Mouse (Mus musculus): ENCODE measurements around the gene Eif1ad. TPM values are rescaled to one million over a fixed set of nuclear protein-coding genes. Genes with fewer than 3 reads are reported as not detected.
"Not testable (repeated sequence)": the region's sequence is repeated elsewhere in the genome, so short reads cannot be mapped to it uniquely, and the experiment has no call there.

Gene Eif1ad
- polyA plus RNA-seq, 1 experiment from 2014 or later: 45.8 TPM

DNA sequence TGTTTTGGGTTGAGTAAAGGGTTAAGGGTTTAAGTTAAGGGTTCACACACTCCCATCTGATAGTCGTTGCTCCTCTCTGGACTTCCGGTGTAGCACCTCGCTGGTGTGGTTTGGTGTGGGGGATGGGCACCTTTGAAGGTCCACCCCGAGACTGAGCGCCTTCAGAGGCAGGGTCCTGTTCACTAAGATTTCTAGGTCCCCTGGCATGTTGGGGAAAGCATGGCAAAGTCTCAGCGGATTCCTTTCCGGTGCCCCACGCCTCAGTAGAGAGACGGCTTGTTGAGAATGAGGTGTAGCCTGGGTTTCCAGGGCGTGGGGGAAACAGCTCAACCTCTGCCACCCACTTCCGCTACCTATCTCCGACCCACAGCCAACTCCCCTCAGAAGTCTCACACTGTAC lies 23.1 kb downstream of the Eif1ad start:
- WGBS: 19% methylated on average over 12 of the region's 12 CpGs
- ATAC-seq (ENCODE audit: insufficient read depth, low FRiP score): peak; percentile 21; the same call in 1 of the 2 replicates
- Histone ChIP-seq H3K4me3 (replicated peaks; ENCODE audit: low read length) (peak overlapping the region; percentile 98), H3K27me3 (ENCODE audit: control insufficient read depth, insufficient read depth, low read length) (no peaks in the 10 kb centered on the region), H3K4me1 (ENCODE audit: control insufficient read depth, insufficient read depth, low read length) (peaks cover 31% of the 10 kb centered on the region; the same call in 1 of the 2 replicates), H3K9ac (ENCODE audit: low read length) (peak overlapping the region; percentile 85), H3K4me2 (ENCODE audit: low read depth, low read length) (peak overlapping the region; percentile 89), H3K27ac (ENCODE audit: low read length) (peak overlapping the region; percentile 89), H3K9me3 (replicated peaks; ENCODE audit: control insufficient read depth, low read length) (no peaks in the 10 kb centered on the region), H3K36me3 (ENCODE audit: control insufficient read depth, insufficient read depth, low read length) (peaks cover 1% of the 10 kb centered on the region; the same call in 1 of the 2 replicates)

- H3K9ac ChIP-seq (ENCODE audit: low read length): peak overlapping the region; percentile 85; the same call in 1 of the 2 replicates
- ATAC-seq (ENCODE audit: insufficient read depth, low FRiP score): no peak
- 46% methylated on average over 8 of the region's 8 CpGs for WGBS
- peak overlapping the region; percentile 89 for H3K4me2 ChIP-seq (ENCODE audit: low read depth, low read length)
- H3K27ac ChIP-seq (ENCODE audit: low read length): peak overlapping the region; percentile 89
- H3K27me3 ChIP-seq (ENCODE audit: control insufficient read depth, insufficient read depth, low read length): no peaks in the 10 kb centered on the region
- H3K4me3 ChIP-seq (replicated peaks; ENCODE audit: low read length): peak overlapping the region; percentile 98
- no peaks in the 10 kb centered on the region for H3K9me3 ChIP-seq (replicated peaks; ENCODE audit: control insufficient read depth, low read length)
- H3K36me3 ChIP-seq (ENCODE audit: control insufficient read depth, insufficient read depth, low read length): no peaks in the 10 kb centered on the region
- H3K4me1 ChIP-seq (ENCODE audit: control insufficient read depth, insufficient read depth, low read length): peaks cover 31% of the 10 kb centered on the region; the same call in 1 of the 2 replicates
Observed at GRCm38 (mm10) chr19:5390416-5390815, 23.9 kb downstream of the Eif1ad start.

- H3K4me3 ChIP-seq (replicated peaks; ENCODE audit: low read length): no peak overlapping the region
- no peak overlapping the region for H3K4me2 ChIP-seq (ENCODE audit: low read depth, low read length)
- 52% methylated on average over 4 of the region's 4 CpGs for WGBS
- ATAC-seq (ENCODE audit: insufficient read depth, low FRiP score): no peak
- H3K9ac ChIP-seq (ENCODE audit: low read length): no peak overlapping the region
- H3K9me3 ChIP-seq (replicated peaks; ENCODE audit: control insufficient read depth, low read length): no peaks in the 10 kb centered on the region
- H3K36me3 ChIP-seq (ENCODE audit: control insufficient read depth, insufficient read depth, low read length): no peaks in the 10 kb centered on the region
- H3K27me3 ChIP-seq (ENCODE audit: control insufficient read depth, insufficient read depth, low read length): no peaks in the 10 kb centered on the region
- peaks cover 16% of the 10 kb centered on the region; the same call in 1 of the 2 replicates for H3K4me1 ChIP-seq (ENCODE audit: control insufficient read depth, insufficient read depth, low read length)
- H3K27ac ChIP-seq (ENCODE audit: low read length): no peak overlapping the region
Observed at GRCm38 (mm10) chr19:5392892-5393291, 26.4 kb downstream of the Eif1ad start.

DNA sequence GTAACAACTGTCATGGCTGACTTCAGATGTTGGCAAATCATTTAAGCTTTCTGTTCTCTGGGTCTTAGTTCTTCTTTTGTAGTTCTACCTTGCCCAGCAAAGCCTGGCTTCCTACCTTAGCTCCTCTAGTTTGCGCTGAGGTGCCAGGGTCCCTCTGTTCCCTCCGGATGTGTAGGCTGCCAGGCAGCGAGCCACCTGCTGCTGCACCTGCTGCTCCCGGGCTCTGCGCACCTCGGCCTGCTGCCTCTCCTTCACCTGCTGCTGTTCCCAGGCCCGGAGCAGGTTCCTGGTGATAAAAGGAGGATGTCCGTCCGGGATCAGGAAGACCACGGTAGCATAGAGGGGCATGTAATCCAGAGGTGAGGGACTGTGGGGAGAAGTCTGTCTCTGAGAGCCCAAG lies 27.6 kb downstream of the Eif1ad start:
- H3K27ac ChIP-seq (ENCODE audit: low read length): no peak overlapping the region; the same call in 1 of the 2 replicates
- no peak for ATAC-seq (ENCODE audit: insufficient read depth, low FRiP score)
- H3K27me3 ChIP-seq (ENCODE audit: control insufficient read depth, insufficient read depth, low read length): no peaks in the 10 kb centered on the region
- peaks cover 16% of the 10 kb centered on the region; the same call in 1 of the 2 replicates for H3K4me1 ChIP-seq (ENCODE audit: control insufficient read depth, insufficient read depth, low read length)
- H3K9me3 ChIP-seq (replicated peaks; ENCODE audit: control insufficient read depth, low read length): no peaks in the 10 kb centered on the region
- no peak overlapping the region for H3K4me2 ChIP-seq (ENCODE audit: low read depth, low read length)
- WGBS: 40% methylated on average over 10 of the region's 10 CpGs
- no peaks in the 10 kb centered on the region for H3K36me3 ChIP-seq (ENCODE audit: control insufficient read depth, insufficient read depth, low read length)
- H3K4me3 ChIP-seq (replicated peaks; ENCODE audit: low read length): no peak overlapping the region
- no peak overlapping the region for H3K9ac ChIP-seq (ENCODE audit: low read length)

DNA sequence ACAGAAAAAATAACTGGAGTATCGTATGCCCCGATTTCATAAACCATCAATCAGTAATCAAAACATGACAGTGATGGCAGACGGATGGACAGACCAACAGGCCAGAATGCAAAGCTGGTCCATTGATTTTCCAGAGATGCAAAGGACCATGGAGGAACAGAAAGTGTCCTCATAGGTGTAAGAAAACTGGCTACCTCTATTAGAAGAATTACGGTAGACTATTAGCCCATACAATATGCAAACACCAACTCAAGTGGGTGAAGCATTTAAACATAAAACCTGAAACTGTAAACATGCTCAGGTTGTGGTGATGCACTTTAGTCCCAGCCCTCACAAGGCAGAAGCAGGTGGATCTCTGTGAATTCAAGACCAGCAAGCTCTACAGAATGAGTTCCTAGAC lies 28.8 kb downstream of the Eif1ad start:
- no peak overlapping the region for H3K4me3 ChIP-seq (replicated peaks; ENCODE audit: low read length)
- no peak overlapping the region for H3K4me2 ChIP-seq (ENCODE audit: low read depth, low read length)
- H3K9me3 ChIP-seq (replicated peaks; ENCODE audit: control insufficient read depth, low read length): no peaks in the 10 kb centered on the region
- 70% methylated on average over 4 of the region's 4 CpGs for WGBS
- ATAC-seq (ENCODE audit: insufficient read depth, low FRiP score): no peak
- H3K36me3 ChIP-seq (ENCODE audit: control insufficient read depth, insufficient read depth, low read length): no peaks in the 10 kb centered on the region
- no peak overlapping the region for H3K27ac ChIP-seq (ENCODE audit: low read length)
- H3K9ac ChIP-seq (ENCODE audit: low read length): no peak overlapping the region
- H3K27me3 ChIP-seq (ENCODE audit: control insufficient read depth, insufficient read depth, low read length): no peaks in the 10 kb centered on the region
- peaks cover 5% of the 10 kb centered on the region; the same call in 1 of the 2 replicates for H3K4me1 ChIP-seq (ENCODE audit: control insufficient read depth, insufficient read depth, low read length)

DNA sequence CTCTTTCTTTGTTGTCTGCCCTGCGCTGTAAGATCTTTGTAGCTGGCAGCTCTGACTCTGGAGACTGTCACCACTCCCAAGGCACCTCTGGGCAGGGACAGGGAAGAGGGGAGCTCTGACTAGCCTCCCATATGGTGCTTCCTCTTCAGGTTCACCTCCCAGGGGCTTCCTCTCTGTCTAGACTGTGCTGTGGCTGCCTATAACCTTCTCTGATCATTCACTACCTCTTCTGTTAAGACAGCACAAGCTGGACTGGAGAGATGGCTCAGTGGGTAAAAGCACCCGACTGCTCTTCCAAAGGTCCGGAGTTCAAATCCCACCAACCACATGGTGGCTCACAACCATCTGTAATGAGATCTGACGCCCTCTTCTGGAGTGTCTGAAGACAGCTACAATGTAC lies 34.5 kb downstream of the Eif1ad start:
- 73% methylated on average over 4 of the region's 4 CpGs for WGBS
- not testable (repeated sequence) for ATAC-seq (ENCODE audit: insufficient read depth, low FRiP score)

DNA sequence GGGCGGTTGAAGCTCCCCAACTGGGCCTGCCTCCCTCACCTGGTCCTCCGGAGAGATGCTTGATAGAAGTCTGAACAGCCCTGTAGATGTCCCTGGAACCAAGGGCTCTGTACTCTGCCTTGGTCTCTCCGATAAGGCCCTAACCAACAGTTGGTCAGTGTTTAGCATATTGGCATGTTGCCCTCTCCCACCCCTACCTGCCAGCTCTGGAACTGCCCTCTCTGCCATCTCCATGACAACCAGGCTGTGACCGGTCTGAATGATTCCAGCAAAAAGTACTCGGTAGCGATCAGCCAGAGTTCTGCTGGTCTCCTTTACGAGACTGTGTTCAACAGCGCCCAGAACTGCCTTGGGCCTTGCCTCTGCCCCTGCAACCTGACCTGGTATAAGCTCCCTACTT lies 35.8 kb downstream of the Eif1ad start, which contains the start of gene Tsga10ip:
Gene Tsga10ip, minus strand, starts transcription at position 234 of the 400 bp plus-strand sequence.
- no peaks in the 10 kb centered on the region for H3K27me3 ChIP-seq (ENCODE audit: control insufficient read depth, insufficient read depth, low read length)
- H3K9ac ChIP-seq (ENCODE audit: low read length): no peak within 1 kb of the TSS
- no peak within 1 kb of the TSS for H3K4me2 ChIP-seq (ENCODE audit: low read depth, low read length)
- H3K4me3 ChIP-seq (replicated peaks; ENCODE audit: low read length): no peak within 1 kb of the TSS
- H3K9me3 ChIP-seq (replicated peaks; ENCODE audit: control insufficient read depth, low read length): no peaks in the 10 kb centered on the region
- H3K36me3 ChIP-seq (ENCODE audit: control insufficient read depth, insufficient read depth, low read length): no peaks in the 10 kb centered on the region
- H3K27ac ChIP-seq (ENCODE audit: low read length): no peak within 1 kb of the TSS
- H3K4me1 ChIP-seq (ENCODE audit: control insufficient read depth, insufficient read depth, low read length): no peaks in the 10 kb centered on the region
- 68% methylated on average over 8 of the region's 8 CpGs for WGBS
- ATAC-seq (ENCODE audit: insufficient read depth, low FRiP score): no peak

More for the DNA sequence above, 34.5 kb downstream of the Eif1ad start:
- not testable (repeated sequence) for H3K27ac ChIP-seq (ENCODE audit: low read length); H3K4me2 ChIP-seq (ENCODE audit: low read depth, low read length); H3K36me3 ChIP-seq (ENCODE audit: control insufficient read depth, insufficient read depth, low read length); H3K9me3 ChIP-seq (replicated peaks; ENCODE audit: control insufficient read depth, low read length); H3K9ac ChIP-seq (ENCODE audit: low read length); H3K4me3 ChIP-seq (replicated peaks; ENCODE audit: low read length); H3K4me1 ChIP-seq (ENCODE audit: control insufficient read depth, insufficient read depth, low read length); H3K27me3 ChIP-seq (ENCODE audit: control insufficient read depth, insufficient read depth, low read length)

GRCm38 (mm10) chr19:5405924-5406323 lies 39.4 kb downstream of the Eif1ad start:
- Histone ChIP-seq H3K4me1 (ENCODE audit: control insufficient read depth, insufficient read depth, low read length) (no peaks in the 10 kb centered on the region), H3K4me2 (ENCODE audit: low read depth, low read length) (peak overlapping the region; percentile 58), H3K9ac (ENCODE audit: low read length) (peak overlapping the region; percentile 52), H3K27me3 (ENCODE audit: control insufficient read depth, insufficient read depth, low read length) (no peaks in the 10 kb centered on the region), H3K36me3 (ENCODE audit: control insufficient read depth, insufficient read depth, low read length) (no peaks in the 10 kb centered on the region), H3K9me3 (replicated peaks; ENCODE audit: control insufficient read depth, low read length) (no peaks in the 10 kb centered on the region), H3K27ac (ENCODE audit: low read length) (peak overlapping the region; percentile 52; the same call in 1 of the 2 replicates), H3K4me3 (replicated peaks; ENCODE audit: low read length) (peak overlapping the region; percentile 42)
- ATAC-seq (ENCODE audit: insufficient read depth, low FRiP score): no peak
- WGBS: 16% methylated on average over 7 of the region's 7 CpGs

DNA sequence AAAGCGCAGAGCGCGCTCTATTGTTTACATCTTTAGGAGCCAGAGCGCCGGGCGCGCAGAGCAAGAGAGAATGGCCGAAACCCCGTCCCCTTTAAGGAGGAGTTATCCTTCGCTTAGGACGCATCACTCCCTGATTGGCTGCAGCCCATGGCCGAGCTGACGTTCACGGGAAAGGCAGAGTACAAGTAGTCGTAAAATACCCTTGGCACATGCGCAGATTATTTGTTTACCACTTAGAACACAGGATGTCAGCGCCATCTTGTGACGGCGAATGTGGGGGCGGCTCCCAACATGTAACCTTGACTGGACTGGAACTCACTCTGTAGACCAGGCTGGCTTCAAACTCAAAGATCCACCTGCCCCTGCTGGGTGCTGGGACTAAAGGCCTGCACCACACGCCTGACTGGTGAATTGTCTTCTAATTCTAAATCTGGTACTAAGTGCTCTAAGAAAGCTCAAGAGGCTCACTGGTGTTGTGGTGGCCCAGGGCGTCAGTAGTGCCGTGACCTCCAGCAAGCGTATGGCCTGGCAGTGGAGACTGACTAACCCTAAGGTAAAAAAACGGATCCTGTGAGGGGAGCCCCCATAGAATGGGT lies 40.1 kb downstream of the Eif1ad start:
- H3K9ac ChIP-seq (ENCODE audit: low read length): peak overlapping the region; percentile 78
- ATAC-seq (ENCODE audit: insufficient read depth, low FRiP score): peak; percentile 75
- not testable (repeated sequence) for H3K36me3 ChIP-seq (ENCODE audit: control insufficient read depth, insufficient read depth, low read length); H3K27me3 ChIP-seq (ENCODE audit: control insufficient read depth, insufficient read depth, low read length); H3K9me3 ChIP-seq (replicated peaks; ENCODE audit: control insufficient read depth, low read length); H3K4me1 ChIP-seq (ENCODE audit: control insufficient read depth, insufficient read depth, low read length)
- peak overlapping the region; percentile 58 for H3K4me3 ChIP-seq (replicated peaks; ENCODE audit: low read length)
- peak overlapping the region; percentile 79 for H3K4me2 ChIP-seq (ENCODE audit: low read depth, low read length)
- peak overlapping the region; percentile 81 for H3K27ac ChIP-seq (ENCODE audit: low read length)
- 12% methylated on average over 21 of the region's 25 CpGs for WGBS
